In genomic region chr17:16951092-16952016, GRCm38 (mm10) we compare ENCODE assay signal across 8 mouse cellular contexts.
DNase-seq lines count a peak whose midpoint lies in the region; ATAC-seq and TF ChIP-seq lines count a peak whose summit lies in the region.
"Not testable (repeated sequence)": the region's sequence is repeated elsewhere in the genome, so short reads cannot be mapped to it uniquely, and the experiment has no call there.

No protein-coding gene starts in this region.

- ATAC-seq in embryonic facial prominence, embryonic 13.5 days (ENCODE audit: insufficient number of reproducible peaks, insufficient read depth, low FRiP score, low TSS enrichment, low read depth) = peak; percentile 96
- ATAC-seq in limb, embryonic 12.5 days (ENCODE audit: insufficient number of reproducible peaks, insufficient read depth, low FRiP score, low TSS enrichment, low read depth) = peak; percentile 99
- ATAC-seq in midbrain, embryonic 15.5 days (replicated peaks) = peak; percentile 99

- H3K27me3 ChIP-seq in embryonic facial prominence, embryonic 13.5 days; kidney, adult 2 months (replicated peaks; ENCODE audit: control insufficient read depth, insufficient read depth, low read length); limb, embryonic 12.5 days; midbrain, embryonic 15.5 days (replicated peaks); spleen, adult 2 months (ENCODE audit: control insufficient read depth, insufficient read depth, low read length): not testable (repeated sequence)

- peak; percentile 81 for DNase-seq in 3134 (ENCODE audit: extremely low read depth, insufficient read length, low spot score)
- peak; percentile 88 to 89 for DNase-seq in adrenal gland, postnatal 36 days
- peak; percentile 96 to 97 for DNase-seq in heart, adult 18-20 months
- DNase-seq in kidney, adult 2 months = peak; percentile 97
- peak; percentile 85 to 87 for DNase-seq in spleen, adult 2 months (ENCODE audit: low read depth in 1 of 2, low spot score in 2 of 2)

- H3K4me3 ChIP-seq in embryonic facial prominence, embryonic 13.5 days = peak overlapping the region; percentile 50
- peak overlapping the region; percentile 51 for H3K4me3 ChIP-seq in kidney, adult 2 months (ENCODE audit: insufficient read depth, low read depth, low read length)
- H3K4me3 ChIP-seq in limb, embryonic 12.5 days (replicated peaks) = peak overlapping the region; percentile 47
- H3K4me3 ChIP-seq in midbrain, embryonic 15.5 days = peak overlapping the region; percentile 54
- H3K4me3 ChIP-seq in spleen, adult 2 months (ENCODE audit: extremely low read depth, insufficient read depth, insufficient read length) = peak overlapping the region; percentile 62

- peak overlapping the region; percentile 61; the same call in 1 of the 2 replicates for H3K9ac ChIP-seq in embryonic facial prominence, embryonic 13.5 days
- H3K9ac ChIP-seq in limb, embryonic 12.5 days (replicated peaks) = peak overlapping the region; percentile 47; the same call in 1 of the 2 replicates
- H3K9ac ChIP-seq in midbrain, embryonic 15.5 days = peak overlapping the region; percentile 47

- not testable (repeated sequence) for TF ChIP-seq CTCF in kidney, adult 2 months (conservative IDR thresholded peaks at IDR 0.05; ENCODE audit: insufficient read depth, insufficient read length, low read depth, low read length); spleen, adult 2 months (IDR thresholded peaks at IDR 0.05; ENCODE audit: extremely low read depth, insufficient read depth, insufficient read length, insufficient replicate concordance)

- 2% methylated on average over 24 of the region's 26 CpGs for WGBS in embryonic facial prominence, embryonic 13.5 days
- WGBS in kidney, adult 2 months = 2% methylated on average over 26 of the region's 26 CpGs
- WGBS in limb, embryonic 12.5 days = 3% methylated on average over 26 of the region's 26 CpGs
- 2% methylated on average over 25 of the region's 26 CpGs for WGBS in midbrain, embryonic 15.5 days
- 2% methylated on average over 26 of the region's 26 CpGs for WGBS in spleen, adult 2 months

- H3K9me3 ChIP-seq in embryonic facial prominence, embryonic 13.5 days; midbrain, embryonic 15.5 days: not testable (repeated sequence)
- H3K9me3 ChIP-seq in limb, embryonic 12.5 days = 0 out of 2 replicates have a peak, but pooled peaks cover 14% of the 10 kb centered on the region

- H3K36me3 ChIP-seq in embryonic facial prominence, embryonic 13.5 days; kidney, adult 2 months (ENCODE audit: control insufficient read depth, insufficient read depth, low read length); limb, embryonic 12.5 days; midbrain, embryonic 15.5 days (replicated peaks); spleen, adult 2 months (ENCODE audit: control insufficient read depth, insufficient read depth, low read length): not testable (repeated sequence)

- H3K4me2 ChIP-seq in embryonic facial prominence, embryonic 13.5 days = peak overlapping the region; percentile 52
- peak overlapping the region; percentile 44 for H3K4me2 ChIP-seq in limb, embryonic 12.5 days
- peak overlapping the region; percentile 44 for H3K4me2 ChIP-seq in midbrain, embryonic 15.5 days

- peak overlapping the region; percentile 62; the same call in 1 of the 2 replicates for H3K27ac ChIP-seq in embryonic facial prominence, embryonic 13.5 days
- H3K27ac ChIP-seq in kidney, adult 2 months (ENCODE audit: insufficient read depth, low read depth, low read length) = peak overlapping the region; percentile 42
- not testable (repeated sequence) for H3K27ac ChIP-seq in limb, embryonic 12.5 days
- peak overlapping the region; percentile 92 for H3K27ac ChIP-seq in midbrain, embryonic 15.5 days
- peak overlapping the region; percentile 45 for H3K27ac ChIP-seq in spleen, adult 2 months (ENCODE audit: insufficient read depth, low read length)

- TF ChIP-seq POLR2A in kidney, adult 2 months (IDR thresholded peaks at IDR 0.05; ENCODE audit: low read depth, low read length); spleen, adult 2 months (IDR thresholded peaks at IDR 0.05; ENCODE audit: low read depth, low read length): not testable (repeated sequence)

- H3K4me1 ChIP-seq in embryonic facial prominence, embryonic 13.5 days; kidney, adult 2 months (ENCODE audit: control insufficient read depth, insufficient read depth, low read length); limb, embryonic 12.5 days (replicated peaks); midbrain, embryonic 15.5 days; spleen, adult 2 months (ENCODE audit: control insufficient read depth, insufficient read depth, insufficient read length): not testable (repeated sequence)
